ENCODE assay signal across 8 mouse cellular contexts in genomic region chr13:98354090-98354801, GRCm38 (mm10). TPM values are rescaled to one million over a fixed set of nuclear protein-coding genes. Genes with fewer than 3 reads are reported as not detected.
A peak's percentile ranks its signal among the peaks of the same experiment; 100 is the strongest.
DNase-seq lines count a peak whose midpoint lies in the region; ATAC-seq and TF ChIP-seq lines count a peak whose summit lies in the region.

Gene Foxd1, plus strand, starts transcription at chr13:98354242.

- peak; percentile 37 for DNase-seq in right cerebral cortex, postnatal 25 days
- no peak for DNase-seq in right cerebral cortex, adult 2 months (ENCODE audit: low spot score in 2 of 2)
- DNase-seq in embryo, embryonic 11.5 days (ENCODE audit: low read depth, low spot score): peak; percentile 67
- peak; percentile 82 for DNase-seq in kidney, postnatal 10 days
- peak; percentile 49 for DNase-seq in lung, postnatal 36 days
- DNase-seq in right cerebral cortex, postnatal 14 days: no peak

- H3K9me3 ChIP-seq in heart, embryonic 15.5 days (replicated peaks): no peaks in the 10 kb centered on the region

- H3K27ac ChIP-seq in heart, embryonic 15.5 days: no peak within 1 kb of the TSS
- no peak within 1 kb of the TSS for H3K27ac ChIP-seq in small intestine, adult 2 months (ENCODE audit: insufficient read depth, low read depth, low read length)

- peaks cover 95% of the 10 kb centered on the region for H3K27me3 ChIP-seq in heart, embryonic 15.5 days
- H3K27me3 ChIP-seq in small intestine, adult 2 months (ENCODE audit: control insufficient read depth, insufficient read depth, low read length): peaks cover 78% of the 10 kb centered on the region

- no peak for TF ChIP-seq CTCF in small intestine, adult 2 months (IDR thresholded peaks at IDR 0.05; ENCODE audit: extremely low read depth, insufficient read length, insufficient replicate concordance, low read depth, low read length)

- peak within 1 kb of the TSS; percentile 53 for H3K4me3 ChIP-seq in heart, embryonic 15.5 days
- H3K4me3 ChIP-seq in small intestine, adult 2 months (ENCODE audit: low read depth, low read length): peak within 1 kb of the TSS; percentile 53

- no peaks in the 10 kb centered on the region for H3K36me3 ChIP-seq in heart, embryonic 15.5 days
- H3K36me3 ChIP-seq in small intestine, adult 2 months (ENCODE audit: control insufficient read depth, insufficient read depth, low read length): no peaks in the 10 kb centered on the region

- peaks cover 24% of the 10 kb centered on the region for H3K4me1 ChIP-seq in heart, embryonic 15.5 days (replicated peaks)
- peaks cover 8% of the 10 kb centered on the region for H3K4me1 ChIP-seq in small intestine, adult 2 months (ENCODE audit: control insufficient read depth, insufficient read depth, insufficient read length, low read length)

- H3K4me2 ChIP-seq in heart, embryonic 15.5 days: peak within 1 kb of the TSS; percentile 90

- no peak for TF ChIP-seq POLR2A in small intestine, adult 2 months (IDR thresholded peaks at IDR 0.05; ENCODE audit: low read depth, low read length)

- under 1% methylated on average over 73 of the region's 76 CpGs for WGBS in heart, embryonic 15.5 days
- WGBS in small intestine, adult 2 months: under 1% methylated on average over 75 of the region's 76 CpGs

- H3K9ac ChIP-seq in heart, embryonic 15.5 days: peak within 1 kb of the TSS; percentile 33

- peak; percentile 78 for ATAC-seq in heart, embryonic 15.5 days (replicated peaks; ENCODE audit: insufficient number of reproducible peaks, insufficient read depth, low FRiP score, low read depth)

RNA-seq across cellular contexts. Expression of gene Foxd1, which starts in this region (rescaled TPM):
- 0.05 TPM in 1 of 2 replicates, not detected in the other for polyA plus RNA-seq in heart, embryonic 15.5 days (2015; fragmentation: Nextera tagmentation; extraction: Ambion mirVana)
- not detected in 2 replicates for polyA plus RNA-seq in small intestine, adult 2 months (2012; rRNA removed)

Comparison
In these comparisons a context has a peak if more than half of its experiments do, and no peak if none do; other contexts are left out.
1. DNase-seq: peak in right cerebral cortex, postnatal 25 days (single experiment), embryo, embryonic 11.5 days (single experiment), kidney, postnatal 10 days (single experiment) and lung, postnatal 36 days (single experiment); none in right cerebral cortex, adult 2 months (0 of 2) and right cerebral cortex, postnatal 14 days (single experiment).
2. Peak in ATAC-seq, H3K4me3 ChIP-seq, H3K9ac ChIP-seq and H3K4me2 ChIP-seq in heart, embryonic 15.5 days; RNA of the gene not detected or under 1 TPM.